Mouse (Mus musculus): ENCODE data around the gene Cep70.

Cep70 gene

DNA sequence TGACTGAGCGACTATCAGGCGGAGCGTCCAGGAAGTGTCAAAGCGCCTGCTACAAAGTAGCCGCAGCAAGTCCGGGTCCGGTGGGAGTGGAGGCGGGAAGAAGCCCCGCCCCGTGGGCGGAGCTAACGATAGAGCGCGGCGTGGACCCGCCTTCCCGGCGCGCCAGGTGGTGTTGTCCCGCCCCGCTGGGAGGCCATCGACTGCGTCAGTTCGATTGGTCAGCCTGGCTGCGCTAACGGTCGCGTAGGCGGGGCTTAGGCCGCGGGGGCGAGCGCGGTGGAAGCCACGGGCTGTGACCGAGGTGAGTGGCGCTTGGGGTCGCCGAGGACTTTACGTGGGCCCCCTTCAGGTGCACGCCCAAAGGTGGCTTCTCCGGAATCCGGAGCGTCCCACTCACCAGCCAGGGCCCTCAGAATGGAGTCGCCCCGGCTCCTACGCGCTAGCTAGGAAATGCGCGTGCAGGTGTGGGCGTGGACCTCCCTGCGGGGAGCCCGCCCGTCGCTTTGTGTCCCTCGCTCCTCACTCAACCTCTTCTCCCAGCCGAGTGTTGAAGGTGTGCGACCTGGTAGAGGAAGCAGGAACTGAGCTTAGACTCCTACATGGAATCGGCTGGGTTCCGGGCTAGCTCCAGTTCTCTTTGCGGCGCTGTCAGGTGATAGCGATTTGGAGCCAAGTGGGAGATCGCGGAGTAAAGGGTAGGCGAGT is at the start of gene Cep70:
Cep70 (plus strand) TSS at position 178 of the 705 bp plus-strand sequence.
- in situ Hi-C loops (cut with MboI; ENCODE audit: low sequenced_read_pairs): loop anchor here (10.0 kb wide), 1 partner anchor 179 kb away; no protein-coding TSS in a partner anchor

DNA sequence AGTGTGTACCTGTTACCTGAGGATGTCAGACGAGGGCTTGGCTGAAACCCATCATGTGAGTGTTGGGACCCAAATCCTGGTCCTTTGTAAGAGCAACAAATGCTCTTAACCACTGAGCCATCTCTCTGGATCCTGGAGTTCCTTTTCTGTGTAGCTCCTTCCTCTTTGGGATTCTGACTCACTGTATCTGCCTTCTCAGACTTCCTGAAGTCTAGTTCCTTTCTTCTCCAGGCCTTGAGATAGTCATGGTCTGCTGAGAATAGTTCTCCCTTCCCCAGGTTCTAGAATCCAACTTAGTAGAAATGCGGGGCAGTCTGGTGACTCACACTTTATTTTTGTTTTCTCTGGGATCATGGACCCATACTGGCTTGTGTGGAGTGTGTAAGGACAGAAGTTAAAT is 30.5 kb upstream of the Cep70 start:
- in situ Hi-C loops (cut with MboI; ENCODE audit: low sequenced_read_pairs): no loop called here

DNA sequence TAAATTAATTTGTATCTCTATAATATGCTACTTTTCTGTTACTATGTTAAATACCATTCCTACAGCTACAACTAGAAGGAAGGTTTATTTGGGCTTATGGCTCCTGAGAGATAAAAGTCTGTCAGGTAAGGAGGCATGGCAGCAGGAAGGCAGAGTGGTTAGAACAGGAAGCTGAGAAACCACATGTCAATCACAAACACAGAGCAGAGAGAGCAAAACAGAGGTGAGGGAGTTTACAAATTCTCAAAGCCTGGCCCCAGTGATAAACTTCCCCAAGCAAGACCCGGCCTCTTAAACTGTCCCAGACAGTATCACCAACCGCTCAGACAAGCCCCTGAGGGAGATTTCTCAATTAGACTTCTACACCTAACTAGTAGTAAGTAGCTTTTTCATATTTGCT is 27.0 kb upstream of the Cep70 start:
- in situ Hi-C loops (cut with MboI; ENCODE audit: low sequenced_read_pairs): no loop called here

DNA sequence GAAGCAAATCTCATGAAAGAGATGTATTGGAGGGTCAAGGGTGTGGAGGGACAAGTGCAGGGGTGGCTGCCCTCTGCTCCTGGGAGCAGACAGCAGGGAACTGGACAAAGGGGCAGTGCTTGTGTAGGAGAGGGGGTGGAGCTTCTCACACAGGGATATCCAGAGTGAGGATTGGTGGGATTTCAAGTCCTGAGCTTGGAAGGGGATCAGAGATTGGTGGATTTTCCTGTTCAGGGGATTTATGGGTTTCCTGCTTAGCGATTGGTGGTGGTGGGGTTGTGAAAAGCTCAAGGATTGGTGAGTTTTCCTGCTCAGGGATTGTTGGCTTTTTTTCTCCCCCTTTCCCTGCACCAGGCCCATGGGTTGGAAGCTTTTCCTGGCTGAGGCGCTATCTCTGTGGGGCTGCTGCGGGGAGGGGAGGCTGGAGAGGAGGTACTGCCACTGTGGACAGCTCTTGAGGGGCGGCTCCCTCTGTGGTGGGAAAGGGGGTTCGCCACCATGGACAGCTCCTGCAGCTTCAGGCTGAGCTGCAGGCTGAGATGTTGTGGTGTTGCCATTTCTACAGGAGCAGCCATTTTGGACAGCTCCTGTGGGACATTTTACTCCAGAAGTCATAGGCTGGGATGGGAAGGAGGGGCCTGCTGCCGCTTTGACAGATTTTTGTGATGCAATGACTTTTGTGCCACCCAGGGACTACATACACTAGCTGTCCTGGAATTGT is 25.0 kb upstream of the Cep70 start:
- in situ Hi-C loops (cut with MboI; ENCODE audit: low sequenced_read_pairs): no loop called here

DNA sequence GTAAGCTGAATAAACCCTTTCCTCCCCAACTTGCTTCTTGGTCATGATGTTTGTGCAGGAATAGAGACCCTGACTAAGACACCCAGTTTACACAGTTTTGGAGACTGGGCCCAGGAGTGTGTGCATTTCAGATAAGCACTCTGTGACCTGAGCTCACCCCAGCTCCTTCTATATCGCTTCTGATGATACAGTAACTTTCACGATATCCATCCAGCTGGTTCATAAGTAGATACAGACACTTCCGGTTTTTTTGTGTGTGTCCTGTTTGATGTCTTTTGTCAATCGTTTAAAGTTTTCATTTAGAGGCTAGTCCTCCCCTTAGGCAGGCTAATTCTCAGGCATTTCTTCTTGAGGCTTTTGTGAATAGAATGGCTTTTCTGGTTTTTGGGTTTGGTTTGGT is 21.5 kb upstream of the Cep70 start:
- in situ Hi-C loops (cut with MboI; ENCODE audit: low sequenced_read_pairs): no loop called here

DNA sequence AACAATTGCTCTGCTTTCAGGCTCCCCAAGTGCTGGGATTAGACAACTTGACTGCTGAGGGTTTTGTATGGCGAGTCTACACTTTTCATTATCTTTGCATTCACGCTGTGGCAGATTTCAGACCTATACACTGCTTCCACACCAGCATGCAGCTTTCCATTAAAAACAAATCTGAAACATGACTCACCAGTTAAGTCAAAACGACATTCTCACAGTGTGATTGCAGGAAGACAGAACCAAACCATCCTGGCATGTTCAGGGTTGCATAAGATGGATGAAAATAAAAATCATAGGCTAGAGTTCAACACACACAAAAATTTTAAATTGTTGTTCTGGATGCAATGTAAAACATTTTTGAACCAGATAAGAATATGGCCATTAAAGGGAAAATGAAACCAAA is 18.6 kb upstream of the Cep70 start:
- in situ Hi-C loops (cut with MboI; ENCODE audit: low sequenced_read_pairs): no loop called here

DNA sequence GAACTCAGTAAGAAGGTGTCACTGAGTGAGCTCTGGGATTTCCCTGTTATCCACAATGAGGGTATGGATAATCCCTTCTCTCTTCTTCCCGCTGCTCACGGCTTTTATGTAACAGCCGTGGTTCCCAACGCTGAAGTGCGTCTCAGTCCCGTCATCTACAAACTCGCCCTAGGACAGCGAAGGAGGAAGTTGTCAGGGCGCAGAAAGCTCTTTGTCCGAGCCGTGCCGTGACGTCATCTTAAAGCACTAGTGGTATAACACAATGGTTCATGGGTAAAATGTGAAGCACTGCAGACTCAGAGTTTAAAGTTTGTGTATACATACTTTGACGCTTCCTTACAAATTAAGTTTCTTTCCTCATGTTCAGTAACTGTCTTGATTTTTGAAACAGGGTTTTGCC is 13.7 kb upstream of the Cep70 start:
- in situ Hi-C loops (cut with MboI; ENCODE audit: low sequenced_read_pairs): no loop called here

DNA sequence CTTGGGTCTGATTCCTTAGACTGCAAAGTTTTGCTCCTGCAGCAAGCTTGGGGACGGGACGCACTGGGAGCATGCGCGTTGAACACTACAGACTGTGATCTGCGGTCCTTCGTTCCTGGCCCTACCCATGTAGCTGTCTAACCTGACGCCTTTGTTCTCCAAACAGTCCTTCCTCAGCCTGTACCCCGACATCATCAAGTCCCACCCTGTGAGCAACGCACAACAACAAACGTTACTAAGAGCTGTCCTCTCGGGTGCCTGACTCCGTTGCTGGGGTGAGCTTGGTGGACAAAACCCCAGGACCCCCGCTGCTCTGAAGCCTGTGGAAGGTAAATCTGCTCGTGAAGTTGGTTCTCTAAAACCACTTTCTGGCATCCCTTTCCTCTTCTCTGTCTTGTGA is 6.0 kb upstream of the Cep70 start, which contains the start of gene Faiml:
Faiml (minus strand) TSS at position 101 of the 400 bp plus-strand sequence.
- in situ Hi-C loops (cut with MboI; ENCODE audit: low sequenced_read_pairs): no loop called here

DNA sequence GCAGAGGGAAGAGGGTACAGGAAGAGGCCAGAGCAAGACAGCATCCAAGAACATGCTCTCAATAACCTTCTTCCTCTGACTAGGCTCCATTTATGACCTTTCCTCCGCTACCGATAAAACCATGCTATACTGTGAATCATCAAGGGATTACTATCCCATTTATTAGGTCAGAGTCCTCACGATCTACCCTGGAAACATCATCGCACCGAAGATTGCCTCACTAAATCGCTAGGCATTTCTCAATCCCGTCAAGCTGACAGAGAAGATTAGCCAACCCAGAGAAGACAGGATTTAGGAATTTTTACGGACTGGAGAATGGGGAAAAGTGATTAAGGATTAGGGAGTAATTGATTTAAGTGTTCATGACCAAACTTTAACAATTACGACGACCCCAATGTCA is 4.9 kb upstream of the Cep70 start:
- in situ Hi-C loops (cut with MboI; ENCODE audit: low sequenced_read_pairs): no loop called here

DNA sequence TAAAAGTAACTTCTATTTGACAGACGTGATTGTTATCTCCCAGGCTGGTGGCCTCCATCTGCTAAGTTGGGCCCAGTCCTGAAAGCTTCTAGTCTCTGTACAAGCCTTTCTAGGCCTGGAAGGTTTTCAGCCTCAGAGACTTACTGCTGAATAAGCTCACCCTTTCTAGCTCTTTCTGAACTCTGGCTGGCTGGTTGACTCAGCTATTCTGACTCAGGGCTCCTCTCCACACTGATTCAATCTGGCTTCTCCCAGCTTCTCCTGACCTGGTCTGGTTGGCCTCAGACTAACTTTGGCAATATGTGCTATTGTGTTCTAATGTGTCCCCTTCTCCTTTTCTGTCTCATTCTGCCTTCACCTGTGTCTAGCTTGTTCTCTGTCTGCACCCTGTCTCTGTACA is 3.9 kb upstream of the Cep70 start:
- in situ Hi-C loops (cut with MboI; ENCODE audit: low sequenced_read_pairs): no loop called here

DNA sequence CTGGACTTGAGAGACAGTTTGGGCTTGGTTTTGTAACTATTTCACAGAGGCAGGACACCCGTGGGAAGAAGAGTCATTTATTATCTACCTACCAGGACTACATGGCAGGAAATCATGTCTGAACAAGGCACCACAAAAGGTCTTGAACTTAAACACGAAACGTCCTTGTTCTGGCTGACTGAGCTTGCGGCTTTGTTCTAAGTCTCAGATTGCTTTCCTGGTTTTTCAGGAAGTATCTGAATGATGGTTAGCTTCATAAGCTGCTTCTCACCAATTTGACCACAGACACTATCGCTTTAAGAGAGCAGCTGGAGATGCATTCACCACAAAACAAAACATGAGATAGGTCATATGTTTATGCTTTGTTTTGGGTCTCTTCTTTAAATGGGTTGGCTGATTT is 2.6 kb upstream of the Cep70 start:
- in situ Hi-C loops (cut with MboI; ENCODE audit: low sequenced_read_pairs): loop anchor here (10.0 kb wide), 1 partner anchor 176 kb away; no protein-coding TSS in a partner anchor

DNA sequence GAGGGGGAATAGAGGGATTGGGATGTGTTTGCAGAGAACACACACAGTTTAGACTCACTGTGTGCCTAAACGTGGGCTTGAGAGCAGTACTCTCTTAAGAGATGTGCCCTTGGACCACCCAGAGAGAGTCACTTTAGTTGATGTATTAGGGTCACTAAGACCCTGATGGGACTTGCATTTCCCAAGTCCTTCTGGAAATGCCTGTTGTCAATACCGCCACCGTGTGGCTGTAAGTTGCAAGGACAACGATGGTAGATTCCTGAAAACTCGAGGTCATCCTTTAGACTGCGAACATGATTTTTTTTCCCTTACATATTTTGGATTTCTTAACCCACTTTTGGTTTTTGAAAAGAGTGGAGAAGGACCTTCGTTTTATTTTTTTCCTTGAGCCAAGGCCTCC is 1.1 kb upstream of the Cep70 start:
- in situ Hi-C loops (cut with MboI; ENCODE audit: low sequenced_read_pairs): loop anchor here (10.0 kb wide), 1 partner anchor 177 kb away; no protein-coding TSS in a partner anchor

DNA sequence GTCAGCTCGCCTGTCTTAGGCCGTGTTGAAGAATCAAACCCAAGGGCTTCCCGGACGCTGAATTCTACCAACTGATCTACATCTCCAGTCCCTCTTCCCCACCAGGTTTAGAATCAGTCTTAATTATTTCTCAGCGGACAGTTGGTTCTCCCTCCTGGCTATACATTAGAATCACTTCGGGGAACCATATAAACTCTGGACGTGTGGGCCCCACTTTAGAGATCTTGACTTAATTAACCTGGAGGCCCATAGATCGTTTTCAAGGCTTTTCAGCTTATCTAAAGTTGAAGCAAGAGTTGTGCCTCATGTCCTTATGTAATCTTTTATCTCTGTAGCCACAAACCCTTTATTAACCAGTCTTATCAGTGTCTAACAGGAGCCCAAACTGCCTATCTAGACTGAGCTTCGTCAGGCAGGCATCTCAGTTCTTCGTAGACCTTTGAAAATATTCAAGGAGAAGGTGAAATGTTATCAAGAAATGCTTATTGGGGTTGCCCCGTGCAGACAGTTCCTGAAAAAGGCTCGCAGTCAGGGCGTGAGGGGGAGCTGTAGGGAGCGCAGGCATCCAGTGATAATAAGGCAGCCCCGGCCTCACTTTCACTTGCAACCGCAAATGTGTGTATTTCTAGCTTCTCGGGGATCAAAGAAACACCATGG is 506 bp upstream of the Cep70 start:
- in situ Hi-C loops (cut with MboI; ENCODE audit: low sequenced_read_pairs): loop anchor here (10.0 kb wide), 1 partner anchor 178 kb away; no protein-coding TSS in a partner anchor

DNA sequence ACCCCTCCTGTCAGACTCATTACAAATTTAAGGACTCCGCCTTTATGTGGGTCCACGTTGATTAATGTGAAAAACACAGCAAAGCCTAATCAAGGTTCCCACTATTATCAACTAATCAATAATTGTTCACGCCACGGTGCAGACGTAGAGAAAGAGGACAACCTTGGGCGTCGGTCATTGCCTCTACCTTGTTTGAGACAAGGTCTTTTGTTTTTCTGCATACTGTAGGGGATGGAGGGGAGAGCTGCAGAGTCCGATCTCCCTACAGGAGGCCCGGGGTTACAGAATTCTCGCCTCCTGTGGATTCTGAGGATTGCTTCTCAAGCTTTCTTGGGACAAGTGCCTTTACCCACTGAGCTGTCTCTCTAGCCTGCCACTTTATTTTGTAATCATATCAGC is 727 bp downstream of the Cep70 start:
- in situ Hi-C loops (cut with MboI; ENCODE audit: low sequenced_read_pairs): loop anchor here (10.0 kb wide), 1 partner anchor 179 kb away; no protein-coding TSS in a partner anchor

DNA sequence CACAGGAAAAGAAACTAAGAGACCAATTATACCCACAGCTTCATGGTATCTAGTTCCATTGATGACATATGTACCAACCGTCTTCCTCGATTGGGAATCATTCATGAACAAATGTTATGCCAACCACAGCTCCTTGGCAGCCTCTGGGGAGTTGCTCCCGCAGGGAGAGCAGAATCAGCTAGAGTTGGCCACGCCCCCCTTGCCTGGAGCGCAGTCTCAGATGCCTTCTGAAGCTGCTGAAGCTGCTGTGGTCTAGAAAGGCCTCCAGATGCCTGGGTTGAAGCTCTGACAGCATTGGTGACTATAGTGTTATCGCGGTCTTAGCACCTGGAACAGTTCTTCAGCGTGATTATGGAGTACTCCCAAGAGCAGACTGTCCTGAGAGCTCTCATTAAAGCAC is 5.1 kb downstream of the Cep70 start:
- in situ Hi-C loops (cut with MboI; ENCODE audit: low sequenced_read_pairs): loop anchor here (10.0 kb wide), 1 partner anchor 184 kb away; no protein-coding TSS in a partner anchor

DNA sequence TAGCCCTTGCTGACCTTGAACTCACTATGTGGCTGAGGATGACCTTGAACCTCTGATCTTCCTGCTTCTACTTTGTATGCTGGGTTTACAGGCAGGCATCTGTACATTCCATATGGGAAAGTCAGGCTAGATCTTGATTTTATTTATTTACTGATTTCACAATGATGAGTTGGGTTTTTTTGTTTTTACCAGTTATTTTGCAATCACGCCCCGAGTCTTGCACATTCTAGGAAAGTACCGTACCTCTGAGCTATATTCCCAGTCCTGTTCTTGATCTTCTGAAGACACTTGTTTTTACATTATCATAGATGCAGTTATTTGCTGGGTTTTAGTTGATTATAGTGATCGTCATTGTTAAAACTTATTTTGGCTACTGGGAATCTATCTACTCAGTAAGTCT is 5.7 kb downstream of the Cep70 start:
- in situ Hi-C loops (cut with MboI; ENCODE audit: low sequenced_read_pairs): loop anchor here (10.0 kb wide), 1 partner anchor 184 kb away; no protein-coding TSS in a partner anchor

DNA sequence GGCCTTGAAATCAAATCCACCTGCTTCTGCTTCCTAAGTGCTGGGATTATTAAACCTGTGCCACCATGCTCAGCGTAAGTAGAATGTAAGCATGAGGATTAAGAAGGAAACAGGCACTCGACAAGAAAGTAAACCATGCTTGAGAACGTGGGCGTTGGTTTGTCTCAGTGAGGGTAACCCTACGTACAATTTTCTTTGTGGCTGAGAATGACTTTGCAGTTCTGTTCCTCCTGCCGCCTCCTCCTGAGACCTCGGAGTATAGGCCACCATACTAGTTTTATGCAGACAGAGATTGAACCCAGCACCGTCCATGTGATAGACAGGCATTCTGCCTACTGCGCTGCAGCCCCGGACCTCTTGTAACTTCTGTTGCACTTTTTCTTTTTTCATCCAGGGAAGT is 10.7 kb downstream of the Cep70 start:
- in situ Hi-C loops (cut with MboI; ENCODE audit: low sequenced_read_pairs): no loop called here

DNA sequence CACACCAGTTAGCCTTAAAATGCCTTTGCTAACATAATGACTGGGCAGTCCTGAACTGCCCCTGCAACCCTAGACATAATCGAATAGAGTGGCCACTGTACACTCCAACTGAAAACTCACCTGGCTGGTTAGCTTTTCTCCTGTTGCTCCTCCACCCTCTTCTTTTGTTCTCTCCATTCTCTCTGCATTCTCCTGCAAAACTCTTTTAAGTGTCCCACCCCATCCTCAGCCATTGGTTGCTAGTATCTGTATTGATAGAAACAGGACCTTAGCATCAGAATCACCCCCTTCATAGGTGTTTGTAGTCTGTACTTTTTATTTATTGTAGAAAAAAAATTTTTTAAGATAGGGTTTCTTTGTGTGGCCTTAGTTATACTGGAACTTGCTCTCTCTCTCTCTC is 13.0 kb downstream of the Cep70 start:
- in situ Hi-C loops (cut with MboI; ENCODE audit: low sequenced_read_pairs): no loop called here

DNA sequence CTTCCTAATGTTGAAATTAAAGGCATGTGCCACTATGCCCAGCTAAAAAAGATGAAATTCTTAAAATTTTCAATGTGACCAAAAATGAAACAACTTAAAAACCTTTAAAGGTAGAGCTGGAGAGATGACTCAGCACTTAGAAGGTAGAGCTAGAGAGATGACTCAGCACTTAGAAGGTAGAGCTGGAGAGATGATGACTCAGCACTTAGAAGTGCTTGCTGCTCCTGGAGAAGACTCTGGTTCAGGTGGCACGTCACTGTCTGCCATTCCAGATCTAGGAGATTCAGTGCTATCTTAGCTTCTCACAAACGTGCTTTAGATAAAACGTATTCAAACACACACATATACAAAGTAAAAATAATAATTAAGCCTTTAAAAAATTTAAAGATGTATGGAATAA is 13.7 kb downstream of the Cep70 start:
- in situ Hi-C loops (cut with MboI; ENCODE audit: low sequenced_read_pairs): no loop called here

DNA sequence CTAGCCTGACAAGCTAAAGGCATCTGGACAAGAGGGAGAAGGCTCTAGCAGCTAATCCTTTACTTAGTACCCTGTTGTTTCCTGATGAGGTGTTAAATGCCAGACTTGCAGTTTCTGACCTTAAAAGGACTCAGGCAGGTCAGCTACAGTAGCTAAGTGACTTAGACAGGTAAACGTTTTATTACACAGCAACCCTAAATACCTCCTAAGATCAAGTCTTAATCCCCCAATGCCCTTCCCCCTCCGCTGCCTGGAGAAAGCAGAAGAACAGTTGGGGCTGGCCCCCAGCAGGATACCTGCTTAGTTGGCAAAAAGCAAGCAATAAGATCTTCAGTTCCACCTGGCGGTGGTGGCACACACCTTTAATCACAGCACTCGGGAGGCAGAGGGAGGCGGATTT is 15.7 kb downstream of the Cep70 start:
- in situ Hi-C loops (cut with MboI; ENCODE audit: low sequenced_read_pairs): no loop called here

DNA sequence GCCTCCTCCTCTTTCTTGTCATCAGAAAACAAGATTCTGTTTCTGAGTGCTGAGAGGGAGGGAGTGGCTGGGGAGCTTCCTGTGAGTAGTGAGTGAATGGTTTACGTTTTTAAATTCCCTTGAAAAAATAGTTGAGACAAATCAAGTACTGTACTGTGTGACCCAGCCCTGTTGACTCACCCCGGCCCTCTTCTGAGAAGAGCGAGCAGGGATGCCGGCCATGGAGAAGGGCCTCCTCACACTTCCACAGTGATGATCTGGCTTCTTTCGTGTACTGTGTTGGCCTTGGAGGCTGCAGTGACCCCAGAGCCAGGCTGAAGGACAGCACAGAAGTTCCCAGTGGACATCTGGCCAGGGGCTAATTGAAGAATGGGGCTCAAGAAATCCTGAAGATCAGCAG is 61.1 kb downstream of the Cep70 start:
- in situ Hi-C loops (cut with MboI; ENCODE audit: low sequenced_read_pairs): no loop called here

DNA sequence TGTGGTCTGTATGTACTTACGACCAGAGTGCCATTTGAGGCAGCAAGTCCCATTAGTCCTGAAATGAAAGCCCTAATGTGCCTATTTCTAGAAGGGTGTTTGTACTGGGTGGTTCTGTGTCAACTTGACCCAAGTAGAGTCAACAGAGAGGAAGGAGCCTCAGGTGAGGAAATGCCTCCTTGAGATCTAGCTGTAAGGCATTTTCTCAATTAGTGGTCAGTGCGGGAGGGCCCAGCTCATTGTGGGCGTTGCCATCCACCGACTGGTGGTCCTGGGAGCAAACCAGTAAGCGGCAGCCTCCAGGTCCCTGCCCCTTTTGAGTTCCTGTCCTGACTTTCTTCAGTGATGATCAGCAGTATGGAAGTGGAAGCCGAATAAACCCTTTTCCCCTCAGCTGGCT is 63.1 kb downstream of the Cep70 start:
- in situ Hi-C loops (cut with MboI; ENCODE audit: low sequenced_read_pairs): no loop called here

Data from CH12F3 (cell line).